Mouse (Mus musculus) cerebellum, adult (tissue): ENCODE measurements around the gene Ptpn13.

Experiments used
- ATAC-seq: cut with Nextera tagmentation; 2 replicates; pipeline ENCODE4 v1.9.2; 2017; ENCODE audit warnings: mild to moderate bottlenecking, moderate library complexity, mixed read lengths; ENCODE audit not compliant: insufficient number of reproducible peaks, low FRiP score, low TSS enrichment

Gene Ptpn13

GRCm38 (mm10) chr5:103453361-103454140, 28.6 kb downstream of the Ptpn13 start:
- ATAC-seq = no peak

DNA sequence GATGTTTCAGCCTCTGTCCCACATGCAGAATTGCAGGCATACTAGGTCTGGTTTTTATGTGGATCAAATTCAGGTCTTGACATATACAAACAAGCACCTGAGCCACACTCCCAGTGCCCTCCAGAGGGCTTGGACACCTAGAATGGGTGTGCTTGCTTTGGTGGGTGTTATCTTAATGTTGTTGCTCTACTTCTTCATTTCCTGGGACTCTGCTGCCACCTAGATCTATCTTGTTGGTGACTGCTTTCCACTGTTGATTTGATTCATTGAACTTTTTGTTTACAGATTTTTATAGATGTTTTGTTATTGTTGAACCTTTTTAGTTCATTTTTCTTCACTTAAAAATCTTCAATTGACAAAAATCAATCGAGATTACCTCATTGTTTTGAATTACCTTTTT, 31.8 kb downstream of the Ptpn13 start:
- ATAC-seq = no peak

GRCm38 (mm10) chr5:103458411-103458810, 33.4 kb downstream of the Ptpn13 start:
- ATAC-seq = no peak

DNA sequence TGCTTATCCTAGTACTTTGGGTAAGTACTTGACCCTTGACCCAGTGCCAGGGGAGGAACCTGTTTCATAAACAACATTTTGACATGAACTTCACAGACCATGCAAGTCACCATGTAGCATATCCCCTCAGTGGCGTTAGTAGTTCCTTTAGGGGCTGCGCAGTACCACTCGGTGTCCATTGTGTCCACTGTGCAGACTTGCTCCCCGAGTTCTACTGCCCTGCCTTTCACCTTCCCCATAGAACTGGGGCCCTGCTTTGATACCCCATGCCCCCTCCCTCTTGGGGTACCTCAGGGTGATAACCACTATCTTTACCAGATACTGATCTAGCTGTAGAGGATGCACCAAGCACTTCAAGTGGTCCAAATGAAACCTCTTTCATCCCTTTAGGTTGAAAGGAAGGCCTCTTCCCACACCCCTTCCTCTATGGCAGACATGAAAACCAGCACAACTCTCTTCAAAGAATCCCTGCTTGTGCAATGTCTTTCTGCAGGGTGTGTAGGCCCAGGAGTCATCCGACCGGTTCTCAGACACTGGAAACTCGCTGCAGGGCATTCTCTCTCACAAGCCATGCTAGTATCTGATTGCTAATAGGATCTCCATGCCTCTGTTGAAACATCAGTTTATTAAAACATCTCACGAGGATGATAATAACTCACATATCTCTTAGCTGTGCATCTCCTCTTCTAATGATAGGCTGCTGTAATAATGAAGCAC, 34.1 kb downstream of the Ptpn13 start:
- ATAC-seq = no peak

DNA sequence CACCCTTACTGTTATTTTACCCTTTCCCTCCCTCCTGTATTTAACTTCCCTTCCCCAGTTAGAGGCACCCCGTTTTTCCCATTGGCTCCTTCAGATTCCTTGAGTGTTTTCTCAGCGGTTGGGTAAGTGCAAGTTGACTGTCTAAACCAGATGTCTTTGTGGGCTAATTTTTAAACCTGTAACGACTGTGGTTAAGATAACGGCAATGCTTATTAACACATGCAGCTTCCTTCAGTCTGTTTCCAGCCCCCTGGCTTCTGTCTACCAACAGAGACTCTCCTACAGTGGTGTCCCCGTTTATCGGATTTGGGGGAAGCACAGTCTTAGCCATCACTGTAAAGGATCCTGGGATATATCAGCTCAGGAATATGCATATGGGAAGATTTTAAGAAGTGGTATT, 35.9 kb downstream of the Ptpn13 start:
- no peak for ATAC-seq

GRCm38 (mm10) chr5:103463661-103464219, 38.7 kb downstream of the Ptpn13 start:
- ATAC-seq = no peak

- no peak for ATAC-seq
These were observed 39.3 kb downstream of the Ptpn13 start for GRCm38 (mm10) chr5:103464329-103464728.

DNA sequence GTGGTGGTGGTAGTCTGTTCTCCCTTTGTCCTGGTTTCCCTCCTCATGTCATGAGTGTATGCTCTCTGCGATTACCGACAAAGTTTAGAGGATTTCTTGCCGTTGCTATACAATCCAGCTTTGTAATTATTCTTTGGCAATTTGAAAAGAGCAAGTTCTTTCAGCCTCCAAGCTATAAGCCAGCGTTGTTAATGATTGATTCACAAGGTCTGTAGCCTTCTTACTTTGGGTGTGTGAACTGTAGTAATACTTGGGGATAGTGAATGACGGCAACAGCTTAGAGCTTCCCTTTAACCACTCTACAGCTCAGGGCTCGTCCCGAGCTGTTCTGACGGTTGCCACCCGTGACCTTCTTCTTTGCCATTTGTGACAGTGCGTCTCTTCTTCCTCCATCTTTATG, 39.8 kb downstream of the Ptpn13 start:
- no peak for ATAC-seq

DNA sequence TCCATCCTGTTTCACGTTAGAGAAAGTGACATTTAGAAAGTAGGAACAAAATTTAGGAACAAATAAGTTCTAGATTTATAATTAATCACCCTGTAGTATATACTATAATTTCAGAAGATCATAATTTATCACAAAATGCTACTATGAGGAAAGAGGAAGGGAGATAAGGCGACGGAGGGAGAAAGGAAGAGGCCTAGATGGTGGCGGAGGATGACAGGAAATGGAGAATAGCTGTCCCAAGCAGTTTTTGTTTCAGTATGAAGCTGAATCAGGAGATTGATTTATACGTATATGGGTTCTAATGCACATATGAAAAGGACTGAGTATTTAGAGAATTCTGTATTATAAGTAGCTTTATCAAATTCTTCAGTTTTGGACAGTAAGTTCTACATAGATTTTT, 47.7 kb downstream of the Ptpn13 start:
- no peak for ATAC-seq

DNA sequence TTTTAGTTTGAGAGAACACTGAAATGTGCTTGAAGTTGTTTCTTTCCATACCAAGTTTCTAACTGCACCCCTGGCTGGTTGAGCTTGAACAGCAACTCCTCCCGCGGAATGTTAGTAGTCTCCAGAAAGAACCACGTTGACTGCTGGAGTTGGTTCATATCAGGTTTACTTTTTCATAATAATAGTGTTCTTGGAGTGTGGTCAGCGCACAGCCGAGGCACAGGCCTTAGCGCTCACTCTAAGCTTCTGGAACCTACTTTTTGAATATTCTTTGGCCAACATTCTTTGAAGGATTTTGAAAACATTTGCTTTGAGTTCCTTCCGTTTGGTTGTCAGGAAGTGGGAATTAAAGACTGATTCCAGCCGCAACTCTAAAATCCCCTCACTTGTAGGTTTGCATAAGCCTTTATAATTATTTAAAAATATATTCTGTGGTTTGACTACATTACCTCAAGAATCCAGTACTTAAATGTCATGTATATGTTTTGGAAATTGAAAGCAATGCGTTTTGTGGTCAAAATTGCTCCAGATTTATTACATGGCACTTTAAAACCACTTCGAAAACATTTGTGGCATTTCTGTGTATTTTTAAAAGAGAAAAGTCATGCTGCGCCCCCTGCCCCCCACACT, 48.6 kb downstream of the Ptpn13 start:
- ATAC-seq = no peak

GRCm38 (mm10) chr5:103474259-103474658, 49.3 kb downstream of the Ptpn13 start:
- ATAC-seq = no peak

DNA sequence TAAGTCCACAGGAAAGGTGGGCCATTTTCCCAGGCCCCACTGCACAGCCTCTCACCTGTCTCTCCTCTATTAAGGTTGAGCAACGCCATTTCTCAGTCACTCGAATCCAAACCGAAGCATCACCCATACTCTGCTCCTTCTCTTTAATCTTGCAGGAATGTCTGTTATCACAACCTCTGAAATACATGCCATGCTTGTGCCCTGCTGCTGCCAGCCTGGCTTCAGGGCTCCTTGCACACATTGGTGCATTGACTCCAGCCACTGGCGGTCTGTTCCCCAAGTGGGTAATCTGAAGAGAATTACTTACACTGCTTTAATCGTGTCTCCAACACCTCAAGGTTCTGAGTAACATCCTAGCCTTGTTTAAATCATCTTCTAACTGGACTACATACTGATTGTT, 50.5 kb downstream of the Ptpn13 start:
- no peak for ATAC-seq

GRCm38 (mm10) chr5:103479503-103479902, 54.5 kb downstream of the Ptpn13 start:
- ATAC-seq = no peak

- no peak for ATAC-seq
These were observed 56.2 kb downstream of the Ptpn13 start for GRCm38 (mm10) chr5:103481222-103481621.

- ATAC-seq = no peak
These were observed 62.0 kb downstream of the Ptpn13 start for GRCm38 (mm10) chr5:103487001-103487400.

DNA sequence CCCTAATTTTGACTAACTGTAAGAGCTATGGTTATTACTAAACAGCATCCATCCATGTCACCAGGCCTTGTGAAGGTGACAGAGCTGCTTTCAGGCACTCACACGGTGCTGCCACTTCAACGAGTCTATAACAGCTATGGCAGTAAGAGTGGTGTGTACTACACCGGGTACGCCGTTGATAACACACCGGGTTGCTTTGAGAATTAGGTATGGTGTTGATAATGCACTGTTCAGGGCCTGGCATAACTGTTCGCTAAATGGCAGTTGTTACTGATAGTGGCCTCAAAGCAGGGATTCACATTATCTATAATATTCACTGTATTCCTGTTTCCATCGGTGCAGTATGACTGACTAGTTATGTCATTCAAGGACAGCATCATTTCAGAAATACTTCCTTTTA, 66.0 kb downstream of the Ptpn13 start:
- no peak for ATAC-seq

- ATAC-seq = no peak
These were observed 66.8 kb downstream of the Ptpn13 start for GRCm38 (mm10) chr5:103491788-103492187.

DNA sequence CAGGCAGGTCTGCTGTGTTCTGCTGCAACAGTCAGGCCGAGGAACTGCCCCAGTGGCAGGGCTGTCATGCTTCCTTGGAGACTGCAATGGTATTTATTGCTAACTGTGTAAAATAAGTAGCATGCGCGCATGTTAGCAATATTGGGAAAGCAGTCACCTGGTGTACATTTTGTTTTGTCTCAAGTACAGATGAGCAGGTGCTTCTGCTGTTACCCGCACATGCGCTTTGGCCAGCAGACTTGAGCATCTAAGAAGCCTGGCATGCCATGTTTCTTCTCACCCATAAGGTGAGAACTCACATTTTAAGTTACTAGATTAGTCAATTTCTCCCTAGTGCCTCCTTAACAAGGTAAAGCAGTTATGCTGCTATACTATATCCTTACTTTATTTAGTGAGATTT, 72.1 kb downstream of the Ptpn13 start:
- no peak for ATAC-seq

DNA sequence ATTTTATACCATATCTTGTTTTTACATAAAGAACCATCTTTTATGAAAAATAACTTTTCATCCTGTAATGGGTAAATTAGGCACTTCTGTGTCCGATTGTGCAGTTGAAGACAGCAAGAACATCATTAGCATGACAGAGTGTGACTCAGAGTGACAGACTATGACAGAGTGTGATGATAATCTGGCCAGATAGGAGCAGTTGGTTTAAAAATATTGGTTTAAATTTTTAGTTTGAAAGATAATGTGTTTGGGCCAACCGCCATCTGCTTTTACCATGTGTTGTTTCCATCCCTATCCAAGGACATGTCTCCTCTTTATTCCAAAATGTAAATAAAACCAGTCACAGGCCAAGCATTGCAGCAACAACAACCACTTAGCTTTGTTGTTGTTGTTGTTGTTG, 72.5 kb downstream of the Ptpn13 start:
- ATAC-seq = no peak

- ATAC-seq = no peak
These were observed 74.3 kb downstream of the Ptpn13 start for GRCm38 (mm10) chr5:103499305-103499704.

- no peak for ATAC-seq
These were observed 76.1 kb downstream of the Ptpn13 start for GRCm38 (mm10) chr5:103501076-103501475.
